Mouse (Mus musculus) erythroblast, embryonic 14.5 days (primary cell): ENCODE data around the gene Clk2.

Experiments
- GATA1 ChIP-seq: IDR thresholded peaks from 2 replicates; pipeline ENCODE4 v1.6.1; 2012; ENCODE audit warnings: low read length, inconsistent platforms, mixed read lengths
- TAL1 ChIP-seq: IDR thresholded peaks from 3 replicates; pipeline ENCODE4 v1.6.1; 2012; ENCODE audit warnings: low read length, inconsistent platforms, mixed read lengths

GRCm38 (mm10) chr3:89182531-89183057 lies 18.0 kb downstream of the Clk2 start:
- no peak for TF ChIP-seq TAL1
- no peak for TF ChIP-seq GATA1
